Mouse (Mus musculus) spleen, postnatal 36 days (tissue): ENCODE results near the gene Rb1.

Source experiments
- DNase-seq, 2 experiments: peaks; one replicate each; pipeline ENCODE4 v3.0.0; 2022; ENCODE audit warnings: low spot score in 2 of 2, mixed read lengths in 1 of 2

Gene Rb1

GRCm38 (mm10) chr14:73271807-73272206 lies 53.8 kb downstream of the Rb1 start:
- no peak for DNase-seq

- DNase-seq, result peak in 1 of 2 experiments; percentile 19
Measured at GRCm38 (mm10) chr14:73266166-73266565, 59.5 kb downstream of the Rb1 start.

- DNase-seq, result no peak
Measured at GRCm38 (mm10) chr14:73262210-73262609, 63.4 kb downstream of the Rb1 start.

GRCm38 (mm10) chr14:73258181-73258580 lies 67.4 kb downstream of the Rb1 start:
- no peak for DNase-seq

- DNase-seq, result no peak
Measured at GRCm38 (mm10) chr14:73257348-73257747, 68.3 kb downstream of the Rb1 start.

- DNase-seq, result no peak
Measured at GRCm38 (mm10) chr14:73255426-73255970, 70.1 kb downstream of the Rb1 start.

- no peak for DNase-seq
Measured at GRCm38 (mm10) chr14:73254412-73254811, 71.2 kb downstream of the Rb1 start.

GRCm38 (mm10) chr14:73253453-73254251 lies 72.0 kb downstream of the Rb1 start:
- DNase-seq, result no peak

- DNase-seq, result no peak
Measured at GRCm38 (mm10) chr14:73252276-73252675, 73.3 kb downstream of the Rb1 start.

GRCm38 (mm10) chr14:73250056-73250455 lies 75.6 kb downstream of the Rb1 start:
- no peak for DNase-seq

GRCm38 (mm10) chr14:73244061-73244597 lies 81.5 kb downstream of the Rb1 start:
- no peak for DNase-seq

- DNase-seq, result no peak
Measured at GRCm38 (mm10) chr14:73239857-73240256, 85.8 kb downstream of the Rb1 start.

GRCm38 (mm10) chr14:73239291-73239690 lies 86.3 kb downstream of the Rb1 start:
- no peak for DNase-seq

- DNase-seq, result peak; percentile 59 to 62
Measured at GRCm38 (mm10) chr14:73238498-73239250, 86.9 kb downstream of the Rb1 start.

GRCm38 (mm10) chr14:73237848-73238321 lies 87.7 kb downstream of the Rb1 start, which contains the start of gene Lpar6:
Gene Lpar6, plus strand, starts transcription at chr14:73237895.
- peak; percentile 30 to 46 for DNase-seq

GRCm38 (mm10) chr14:73234468-73235031 lies 91.1 kb downstream of the Rb1 start:
- DNase-seq, result no peak

GRCm38 (mm10) chr14:73231286-73231982 lies 94.2 kb downstream of the Rb1 start:
- no peak for DNase-seq

GRCm38 (mm10) chr14:73226849-73227248 lies 98.8 kb downstream of the Rb1 start:
- no peak for DNase-seq

- no peak for DNase-seq
Measured at GRCm38 (mm10) chr14:73226346-73226745, 99.3 kb downstream of the Rb1 start.

- DNase-seq, result peak in 1 of 2 experiments; percentile 33
Measured at GRCm38 (mm10) chr14:73222316-73222970, 103.2 kb downstream of the Rb1 start.

GRCm38 (mm10) chr14:73217062-73217461 lies 108.6 kb downstream of the Rb1 start:
- DNase-seq, result no peak
